Mouse (Mus musculus): ENCODE measurements around the gene Fibp. TPM values are rescaled to one million over a fixed set of nuclear protein-coding genes. Genes with fewer than 3 reads are reported as not detected.
A peak's percentile ranks its signal among the peaks of the same experiment; 100 is the strongest.

Fibp gene
- polyA plus RNA-seq, 1 experiment = 134 TPM

GRCm38 (mm10) chr19:5449673-5450072, 10.7 kb upstream of the Fibp start:
- no peak for TF ChIP-seq FLI1 (IDR thresholded peaks at IDR 0.05; ENCODE audit: low read length)
- TF ChIP-seq GATA1 (IDR thresholded peaks at IDR 0.05; ENCODE audit: borderline replicate concordance, low read length) = no peak
- Histone ChIP-seq H3K4me3 (replicated peaks) (no peak overlapping the region), H3K9me3 (no peaks in the 10 kb centered on the region), H3K27me3 (replicated peaks) (peaks cover 64% of the 10 kb centered on the region), H3K4me1 (peaks cover 50% of the 10 kb centered on the region), H3K36me3 (replicated peaks; ENCODE audit: low read length) (peaks cover 11% of the 10 kb centered on the region)

GRCm38 (mm10) chr19:5451766-5452165, 8.6 kb upstream of the Fibp start:
- no peak overlapping the region for H3K4me3 ChIP-seq (replicated peaks)
- H3K9me3 ChIP-seq = no peaks in the 10 kb centered on the region
- peaks cover 44% of the 10 kb centered on the region for H3K27me3 ChIP-seq (replicated peaks)
- TF ChIP-seq FLI1 (IDR thresholded peaks at IDR 0.05; ENCODE audit: low read length) = no peak
- no peak for TF ChIP-seq GATA1 (IDR thresholded peaks at IDR 0.05; ENCODE audit: borderline replicate concordance, low read length)
- H3K36me3 ChIP-seq (replicated peaks; ENCODE audit: low read length) = peaks cover 20% of the 10 kb centered on the region
- H3K4me1 ChIP-seq = peaks cover 64% of the 10 kb centered on the region

- H3K9me3 ChIP-seq = no peaks in the 10 kb centered on the region
- TF ChIP-seq GATA1 (IDR thresholded peaks at IDR 0.05; ENCODE audit: borderline replicate concordance, low read length) (no peak), FLI1 (IDR thresholded peaks at IDR 0.05; ENCODE audit: low read length) (no peak)
- peaks cover 53% of the 10 kb centered on the region for H3K4me1 ChIP-seq
- H3K27me3 ChIP-seq (replicated peaks) = peaks cover 14% of the 10 kb centered on the region
- H3K4me3 ChIP-seq (replicated peaks) = no peak overlapping the region
- peaks cover 20% of the 10 kb centered on the region for H3K36me3 ChIP-seq (replicated peaks; ENCODE audit: low read length)
These were observed 5.4 kb upstream of the Fibp start for GRCm38 (mm10) chr19:5455037-5455436.

- H3K27me3 ChIP-seq (replicated peaks) = peaks cover 9% of the 10 kb centered on the region
- H3K36me3 ChIP-seq (replicated peaks; ENCODE audit: low read length) = peaks cover 20% of the 10 kb centered on the region
- peaks cover 50% of the 10 kb centered on the region for H3K4me1 ChIP-seq
- TF ChIP-seq FLI1 (IDR thresholded peaks at IDR 0.05; ENCODE audit: low read length) = no peak
- TF ChIP-seq GATA1 (IDR thresholded peaks at IDR 0.05; ENCODE audit: borderline replicate concordance, low read length) = no peak
- no peaks in the 10 kb centered on the region for H3K9me3 ChIP-seq
- peak overlapping the region; percentile 72 for H3K4me3 ChIP-seq (replicated peaks)
These were observed 4.8 kb upstream of the Fibp start for GRCm38 (mm10) chr19:5455568-5455967.

- TF ChIP-seq FLI1 (IDR thresholded peaks at IDR 0.05; ENCODE audit: low read length) = no peak
- no peak for TF ChIP-seq GATA1 (IDR thresholded peaks at IDR 0.05; ENCODE audit: borderline replicate concordance, low read length)
- peak overlapping the region; percentile 97 for H3K4me3 ChIP-seq (replicated peaks)
- peaks cover 4% of the 10 kb centered on the region for H3K27me3 ChIP-seq (replicated peaks)
- H3K4me1 ChIP-seq = peaks cover 56% of the 10 kb centered on the region
- H3K9me3 ChIP-seq = no peaks in the 10 kb centered on the region
- peaks cover 20% of the 10 kb centered on the region for H3K36me3 ChIP-seq (replicated peaks; ENCODE audit: low read length)
These were observed 4.0 kb upstream of the Fibp start for GRCm38 (mm10) chr19:5456241-5456921.

GRCm38 (mm10) chr19:5456922-5457745, 3.3 kb upstream of the Fibp start:
- no peaks in the 10 kb centered on the region for H3K27me3 ChIP-seq (replicated peaks)
- TF ChIP-seq FLI1 (IDR thresholded peaks at IDR 0.05; ENCODE audit: low read length) (no peak), GATA1 (IDR thresholded peaks at IDR 0.05; ENCODE audit: borderline replicate concordance, low read length) (no peak)
- no peaks in the 10 kb centered on the region for H3K9me3 ChIP-seq
- peak overlapping the region; percentile 97 for H3K4me3 ChIP-seq (replicated peaks)
- H3K4me1 ChIP-seq = peaks cover 57% of the 10 kb centered on the region
- H3K36me3 ChIP-seq (replicated peaks; ENCODE audit: low read length) = peaks cover 28% of the 10 kb centered on the region

- Histone ChIP-seq H3K9me3 (no peaks in the 10 kb centered on the region), H3K4me1 (peaks cover 57% of the 10 kb centered on the region), H3K4me3 (replicated peaks) (peak within 1 kb of the TSS; percentile 97), H3K27me3 (replicated peaks) (no peaks in the 10 kb centered on the region), H3K36me3 (replicated peaks; ENCODE audit: low read length) (peaks cover 35% of the 10 kb centered on the region)
- no peak for TF ChIP-seq GATA1 (IDR thresholded peaks at IDR 0.05; ENCODE audit: borderline replicate concordance, low read length)
- TF ChIP-seq FLI1 (IDR thresholded peaks at IDR 0.05; ENCODE audit: low read length) = no peak
These were observed 2.5 kb upstream of the Fibp start, which contains the start of gene Ccdc85b for GRCm38 (mm10) chr19:5457746-5458442. TSS of gene Ccdc85b (minus strand) at chr19:5457894.

- TF ChIP-seq FLI1 (IDR thresholded peaks at IDR 0.05; ENCODE audit: low read length) (no peak), GATA1 (IDR thresholded peaks at IDR 0.05; ENCODE audit: borderline replicate concordance, low read length) (no peak)
- peaks cover 65% of the 10 kb centered on the region for H3K4me1 ChIP-seq
- peaks cover 42% of the 10 kb centered on the region for H3K36me3 ChIP-seq (replicated peaks; ENCODE audit: low read length)
- H3K4me3 ChIP-seq (replicated peaks) = no peak overlapping the region
- no peaks in the 10 kb centered on the region for H3K27me3 ChIP-seq (replicated peaks)
- H3K9me3 ChIP-seq = no peaks in the 10 kb centered on the region
These were observed 1.4 kb upstream of the Fibp start for GRCm38 (mm10) chr19:5459019-5459418.

GRCm38 (mm10) chr19:5459896-5460295, 519 bp upstream of the Fibp start:
- TF ChIP-seq FLI1 (IDR thresholded peaks at IDR 0.05; ENCODE audit: low read length) (no peak), GATA1 (IDR thresholded peaks at IDR 0.05; ENCODE audit: borderline replicate concordance, low read length) (no peak)
- peaks cover 71% of the 10 kb centered on the region for H3K4me1 ChIP-seq
- H3K4me3 ChIP-seq (replicated peaks) = peak overlapping the region; percentile 100
- no peaks in the 10 kb centered on the region for H3K27me3 ChIP-seq (replicated peaks)
- H3K36me3 ChIP-seq (replicated peaks; ENCODE audit: low read length) = peaks cover 42% of the 10 kb centered on the region
- no peaks in the 10 kb centered on the region for H3K9me3 ChIP-seq

Data from megakaryocyte, embryonic 14.5 days (primary cell).